Mouse (Mus musculus) spleen, embryonic (tissue): ENCODE results near the gene Acox1.

Source experiments
- CTCF ChIA-PET: fragments of 350-600 bp; sonication (Branson Sonifier 250); formaldehyde crosslinking; loops from one replicate; lab custom pipeline; 2022; lab: Charles Lee

Gene Acox1

DNA sequence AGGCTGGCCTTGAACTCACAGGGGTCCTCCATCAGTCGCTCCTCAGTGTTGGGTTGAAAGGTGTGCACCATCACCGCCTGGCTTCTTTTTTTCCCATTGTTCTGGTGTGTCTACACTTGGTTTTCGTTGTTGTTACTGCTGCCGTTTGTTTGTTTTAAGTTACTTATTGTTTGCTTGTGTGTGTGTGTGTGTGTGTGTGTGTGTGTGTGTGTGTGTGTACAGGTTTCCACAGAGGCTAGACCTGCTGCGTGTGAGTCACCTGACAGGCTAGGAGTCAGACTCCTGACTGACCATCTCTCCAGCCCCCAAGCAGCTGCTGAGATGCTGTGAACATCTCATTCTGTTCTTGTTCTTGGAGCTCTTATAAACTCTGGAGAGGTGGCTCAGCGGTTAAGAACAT is 14.0 kb upstream of the Acox1 start:
- CTCF ChIA-PET, result no interaction called here

DNA sequence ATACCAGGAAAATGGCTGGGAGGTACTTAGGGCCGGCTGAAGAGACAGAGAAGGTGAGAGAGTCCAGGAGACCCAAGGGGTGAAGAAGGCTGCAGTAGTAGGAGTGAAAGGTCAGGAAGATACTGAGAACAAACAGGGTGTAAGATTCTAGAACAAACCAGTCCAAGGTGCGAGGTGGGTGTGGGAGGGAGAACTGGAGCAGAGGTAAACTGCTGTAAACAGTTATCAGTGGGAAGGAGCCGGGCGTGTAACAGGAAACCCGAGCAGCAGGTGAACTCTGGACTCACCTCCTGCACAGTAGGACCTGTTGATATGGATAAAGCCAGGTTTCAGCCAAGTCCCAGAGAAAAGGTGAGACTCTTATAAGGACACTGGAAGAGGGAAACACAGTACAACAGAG is 11.9 kb upstream of the Acox1 start:
- CTCF ChIA-PET, result interaction anchor here (0.7 kb wide), 1 partner anchor 39 kb away, joined by 3 read pairs; no protein-coding TSS in a partner anchor

DNA sequence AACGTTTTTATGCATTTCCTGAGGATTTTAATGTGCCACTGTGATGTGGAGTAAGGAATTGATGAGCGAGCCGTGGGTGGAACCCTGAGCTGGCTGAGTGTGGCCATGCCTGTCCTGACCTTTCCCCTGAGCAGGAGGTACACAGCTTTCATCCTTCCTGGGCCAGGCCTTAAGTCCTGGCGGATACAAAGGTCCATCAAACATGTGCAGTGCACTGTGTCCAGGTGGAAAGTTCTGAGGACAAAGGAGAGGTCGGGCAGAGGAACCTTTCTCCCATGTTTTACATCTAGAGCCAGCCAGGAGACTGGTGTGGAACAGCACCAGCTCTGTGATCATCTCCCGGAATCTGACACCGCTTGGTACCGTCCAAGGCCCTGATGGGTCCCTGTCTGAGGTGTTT is 10.4 kb upstream of the Acox1 start:
- CTCF ChIA-PET, result no interaction called here

DNA sequence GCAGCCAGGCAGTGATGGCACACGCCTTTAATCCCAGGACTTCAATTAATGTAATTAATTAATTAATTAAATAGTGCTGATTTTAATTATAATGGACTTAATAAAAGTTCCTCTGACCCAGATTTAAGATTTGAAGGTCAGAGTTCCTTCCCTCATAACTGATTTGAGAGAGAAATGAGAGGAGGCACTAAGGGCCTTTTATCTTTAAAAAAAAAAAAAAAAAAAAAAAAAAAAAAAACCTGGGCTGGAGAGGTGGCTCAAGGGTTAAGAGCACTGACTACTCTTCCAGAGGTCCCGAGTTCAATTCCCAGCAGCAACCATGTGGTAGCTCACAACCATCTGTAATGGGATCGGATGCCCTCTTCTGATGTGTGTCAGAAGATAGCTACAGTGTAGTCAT is 9.8 kb upstream of the Acox1 start:
- CTCF ChIA-PET, result no interaction called here

DNA sequence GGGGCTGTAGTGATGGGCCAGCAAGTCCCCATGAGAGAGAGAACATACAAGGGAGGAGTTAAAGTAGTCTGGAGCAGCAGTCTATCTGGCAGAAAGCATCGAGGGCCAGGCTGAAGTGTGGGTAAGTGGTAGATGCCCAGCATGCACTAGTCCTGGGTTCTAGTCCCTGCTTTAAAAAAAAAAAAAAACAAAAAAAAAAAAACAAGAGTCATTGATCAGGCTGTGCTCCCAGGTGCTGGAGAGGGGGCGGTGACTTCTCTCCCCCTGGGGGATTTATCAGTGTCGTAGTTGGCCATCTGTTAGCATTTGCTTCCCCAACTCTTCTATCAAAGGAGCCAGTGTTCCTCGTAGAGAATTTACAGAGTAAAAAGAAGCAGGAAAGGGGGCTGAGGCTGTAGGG is 7.8 kb upstream of the Acox1 start:
- CTCF ChIA-PET, result no interaction called here

DNA sequence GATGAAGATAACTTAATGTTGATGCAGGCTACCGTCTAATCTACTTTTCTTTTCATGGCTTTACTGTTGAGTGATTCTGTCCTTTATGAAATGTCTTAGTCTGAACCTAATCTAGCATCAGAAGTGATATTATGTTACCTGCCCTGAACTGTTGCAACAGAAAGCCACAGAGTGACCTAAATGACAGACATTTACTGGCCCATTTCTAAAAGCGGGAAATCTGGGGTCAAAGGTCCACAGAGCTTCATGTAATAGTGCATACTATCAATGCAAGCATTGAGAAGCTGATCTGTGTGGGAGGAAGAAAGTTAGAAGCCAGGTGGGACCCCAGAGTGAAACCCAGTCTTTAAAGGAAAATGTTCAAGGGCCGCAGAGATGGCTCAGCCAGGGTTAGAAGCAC is 4.3 kb upstream of the Acox1 start:
- CTCF ChIA-PET, result interaction anchor here (0.7 kb wide), 1 partner anchor 194 kb away, joined by 3 read pairs; no protein-coding TSS in a partner anchor

DNA sequence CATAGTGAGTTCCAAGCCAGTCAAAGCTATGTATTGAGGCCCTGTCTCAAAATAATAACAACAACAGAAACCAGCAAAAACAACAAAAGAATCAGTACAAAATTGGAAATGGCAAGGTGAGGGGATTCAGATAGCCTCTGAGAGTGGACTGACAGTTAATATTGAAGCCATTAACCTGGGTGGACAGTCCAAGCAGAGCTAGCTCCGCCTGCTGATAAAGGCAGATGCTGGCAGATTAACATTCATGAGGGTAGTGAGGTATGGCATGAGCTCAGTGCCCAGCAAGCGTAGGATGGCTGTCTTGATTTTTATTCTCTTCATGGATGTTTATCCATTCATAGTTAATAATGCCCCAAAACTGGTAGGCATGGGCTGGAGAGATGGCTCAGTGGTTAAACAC is 2.3 kb upstream of the Acox1 start:
- CTCF ChIA-PET, result no interaction called here

DNA sequence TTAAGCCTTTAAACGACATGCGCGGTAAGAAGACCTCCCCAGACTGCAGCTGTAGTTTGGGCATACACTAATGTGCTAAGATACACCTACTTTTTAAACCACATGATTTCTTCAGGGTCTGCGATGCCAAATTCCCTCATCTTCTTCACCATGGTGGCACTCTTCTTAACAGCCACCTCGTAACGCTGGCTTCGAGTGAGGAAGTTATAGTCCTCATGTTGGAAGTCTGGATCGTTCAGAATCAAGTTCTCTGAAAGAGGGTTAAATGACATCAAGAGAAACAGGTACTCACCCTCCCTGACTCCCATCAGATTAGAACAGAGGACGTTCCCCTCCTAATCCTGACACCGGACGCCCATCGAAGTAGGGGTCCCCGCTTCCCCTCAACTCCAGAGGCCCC is 713 bp downstream of the Acox1 start:
- CTCF ChIA-PET, result no interaction called here

DNA sequence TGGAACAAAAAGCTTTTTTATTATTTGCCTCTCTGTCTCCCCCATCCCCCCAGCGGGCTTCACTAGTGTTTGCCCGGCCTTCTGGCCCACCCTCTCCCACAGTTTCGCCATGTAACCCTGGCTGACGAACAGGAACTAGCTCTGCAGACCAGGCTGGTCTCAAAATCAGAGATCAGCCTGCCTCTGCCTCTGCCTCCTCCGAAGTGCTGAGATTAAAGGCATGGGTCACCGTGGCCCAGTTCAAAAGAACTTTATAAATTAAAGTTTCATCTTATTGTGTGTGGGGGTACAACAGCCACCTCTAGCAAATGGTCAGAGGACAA is 1.3 kb downstream of the Acox1 start:
- CTCF ChIA-PET, result no interaction called here

DNA sequence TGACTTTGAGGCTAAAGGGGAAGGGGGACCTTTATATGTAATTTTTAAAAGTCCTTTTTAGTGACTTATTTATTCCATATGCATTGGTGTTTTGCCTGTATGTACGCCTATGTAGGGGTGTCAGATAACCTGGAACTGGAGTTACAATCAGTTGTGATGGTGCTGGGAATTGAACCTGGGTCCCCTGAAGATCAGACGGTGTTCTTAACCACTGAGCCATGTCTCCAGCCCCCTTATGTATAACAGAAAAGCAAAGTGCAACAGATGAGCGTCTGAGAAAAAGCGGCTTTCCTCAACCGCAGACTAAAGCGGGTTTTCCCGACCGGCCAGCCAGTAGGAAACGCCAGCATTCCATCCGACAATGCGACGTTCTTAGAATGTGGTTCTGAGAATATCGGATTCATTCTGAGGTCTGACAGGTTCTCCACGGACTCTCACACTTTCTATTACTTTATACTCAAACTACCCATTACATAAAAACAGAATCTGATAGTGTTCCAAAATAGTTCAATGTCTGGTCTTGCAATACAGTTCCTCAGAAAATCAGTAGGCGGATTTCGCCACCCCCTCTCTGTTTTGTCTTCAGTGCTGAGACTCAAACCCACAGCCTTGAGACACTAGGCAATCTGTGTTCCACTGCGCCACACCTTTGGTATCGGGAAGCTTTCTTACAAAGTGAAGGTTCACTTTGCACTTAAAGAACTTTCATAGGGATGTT is 1.8 kb downstream of the Acox1 start:
- CTCF ChIA-PET, result no interaction called here

DNA sequence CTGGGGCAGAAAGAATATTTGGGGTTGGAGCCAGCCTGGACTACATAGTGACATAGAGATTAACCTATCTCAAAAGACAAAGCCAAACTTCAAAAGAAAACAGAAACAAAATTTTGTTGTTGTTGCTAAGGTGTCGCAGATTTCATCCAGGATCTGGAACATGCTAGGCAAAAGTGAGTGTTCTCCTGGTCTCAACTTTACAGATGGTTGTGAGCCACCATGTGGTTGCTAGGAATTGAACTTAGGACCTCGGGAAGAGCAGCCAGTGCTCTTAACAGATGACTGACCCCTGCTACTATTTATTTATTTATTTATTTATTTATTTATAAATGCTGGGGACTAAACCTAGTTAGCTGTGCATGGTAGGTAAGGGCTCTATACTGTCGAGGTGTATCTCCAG is 2.5 kb downstream of the Acox1 start:
- CTCF ChIA-PET, result no interaction called here

DNA sequence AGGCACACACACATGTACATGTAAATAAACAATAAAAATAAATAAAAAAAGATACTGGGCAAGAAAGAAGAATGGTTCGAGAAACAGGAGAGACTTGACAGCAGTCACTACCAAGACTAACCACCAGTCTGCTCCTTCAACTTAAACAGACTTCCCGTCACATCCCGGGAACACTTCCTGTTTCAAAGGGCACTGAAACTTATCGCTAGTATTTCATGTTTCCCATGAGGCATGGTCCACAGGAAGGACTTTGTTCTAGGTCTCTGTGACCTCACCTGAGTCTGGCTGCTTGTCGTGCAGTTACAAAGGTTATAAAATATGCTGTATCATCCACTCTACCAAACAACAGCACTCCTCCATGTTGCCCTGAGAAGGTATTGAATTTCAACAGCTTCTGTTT is 3.6 kb downstream of the Acox1 start:
- CTCF ChIA-PET, result no interaction called here

DNA sequence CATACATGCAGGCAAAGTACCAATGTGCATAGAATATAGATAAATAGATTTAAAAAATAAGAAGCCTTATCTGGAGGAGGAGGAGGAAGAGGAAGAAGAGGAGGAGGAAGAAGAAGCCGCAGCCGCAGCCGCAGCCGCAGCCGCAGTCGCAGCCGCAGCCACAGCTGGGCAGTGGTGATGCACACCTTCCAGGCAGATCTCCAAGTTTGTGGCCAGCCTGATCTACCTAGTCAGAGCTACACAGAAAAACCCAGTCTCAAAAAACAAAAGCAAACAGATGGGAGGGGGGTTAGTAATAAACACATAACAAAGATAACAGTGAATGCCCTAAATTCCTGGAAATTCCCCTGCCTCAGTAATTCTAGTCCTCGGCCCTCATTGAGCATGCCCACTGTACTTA is 4.2 kb downstream of the Acox1 start:
- CTCF ChIA-PET, result interaction anchor here (0.7 kb wide), 1 partner anchor 60 kb away, joined by 5 read pairs; no protein-coding TSS in a partner anchor

DNA sequence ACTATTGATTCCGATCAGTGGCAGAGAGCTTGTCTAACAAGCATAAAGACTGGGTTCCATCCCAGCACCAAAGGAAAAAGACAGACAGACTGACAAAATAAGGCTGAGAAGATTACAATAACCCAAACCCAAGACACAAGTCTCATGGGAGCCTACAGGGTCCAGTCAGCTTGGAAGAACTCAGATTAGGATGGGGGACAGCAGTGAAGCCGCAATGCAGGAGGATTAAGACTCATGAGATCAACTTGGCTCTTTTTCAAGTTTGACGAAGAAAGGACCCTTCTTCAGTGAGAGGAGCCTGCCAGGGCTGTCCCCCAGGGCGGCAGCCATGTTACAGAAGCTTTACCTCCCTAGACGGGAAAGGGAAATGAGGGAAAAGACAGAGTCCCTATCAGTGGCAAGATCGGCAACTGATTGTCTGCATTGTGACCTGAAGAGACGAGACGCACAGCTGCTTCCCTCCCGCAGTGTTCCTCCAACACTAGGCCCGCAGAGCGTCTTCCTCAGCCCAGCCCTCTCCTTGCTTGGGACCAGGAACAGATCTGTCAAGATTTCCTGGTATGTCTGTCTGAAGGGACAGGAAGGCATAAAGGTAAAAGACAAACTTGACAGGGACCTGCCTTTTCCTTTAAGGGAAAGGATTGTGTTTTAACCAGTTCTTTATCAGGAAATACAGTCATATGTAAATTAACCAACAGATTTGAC is 11.5 kb downstream of the Acox1 start:
- CTCF ChIA-PET, result no interaction called here

DNA sequence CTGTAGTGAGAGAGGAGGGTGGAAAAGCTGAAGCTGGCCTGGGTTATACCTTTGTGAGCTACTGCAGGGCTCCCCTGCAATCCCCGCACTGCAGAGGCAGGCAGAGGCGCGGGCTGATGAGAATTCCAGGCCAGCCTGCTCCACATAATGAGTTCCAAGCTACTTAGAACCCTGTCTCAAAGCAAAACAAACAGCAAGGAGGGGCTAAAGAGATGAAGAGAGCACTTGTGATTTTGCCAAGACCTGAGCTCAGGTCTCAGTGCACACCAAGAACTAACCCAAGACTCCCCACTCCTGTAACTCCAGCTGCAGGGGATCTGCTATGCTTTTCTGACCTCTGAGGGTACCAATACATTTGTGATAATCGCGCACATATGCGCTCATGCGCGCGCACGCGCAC is 12.5 kb downstream of the Acox1 start:
- CTCF ChIA-PET, result no interaction called here

DNA sequence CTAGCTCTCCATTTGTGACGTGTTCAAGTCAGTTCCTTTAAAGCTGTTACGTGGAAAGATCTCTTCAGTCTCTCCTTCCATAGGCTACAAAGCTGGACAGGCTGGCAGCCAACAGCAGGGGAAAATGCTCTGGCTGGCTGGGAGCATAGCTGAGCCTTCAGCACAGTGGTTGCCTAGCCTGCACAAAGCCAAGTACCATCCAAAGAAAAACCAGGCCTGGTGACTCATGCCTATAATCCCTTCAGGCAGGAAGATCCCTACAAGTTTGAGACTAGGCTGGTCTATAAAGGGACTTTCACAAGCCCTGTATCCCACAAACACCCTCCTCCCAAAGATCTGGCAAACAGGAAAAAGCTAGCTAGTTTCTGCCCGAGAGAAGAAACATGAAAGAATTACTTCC is 13.0 kb downstream of the Acox1 start:
- CTCF ChIA-PET, result no interaction called here

DNA sequence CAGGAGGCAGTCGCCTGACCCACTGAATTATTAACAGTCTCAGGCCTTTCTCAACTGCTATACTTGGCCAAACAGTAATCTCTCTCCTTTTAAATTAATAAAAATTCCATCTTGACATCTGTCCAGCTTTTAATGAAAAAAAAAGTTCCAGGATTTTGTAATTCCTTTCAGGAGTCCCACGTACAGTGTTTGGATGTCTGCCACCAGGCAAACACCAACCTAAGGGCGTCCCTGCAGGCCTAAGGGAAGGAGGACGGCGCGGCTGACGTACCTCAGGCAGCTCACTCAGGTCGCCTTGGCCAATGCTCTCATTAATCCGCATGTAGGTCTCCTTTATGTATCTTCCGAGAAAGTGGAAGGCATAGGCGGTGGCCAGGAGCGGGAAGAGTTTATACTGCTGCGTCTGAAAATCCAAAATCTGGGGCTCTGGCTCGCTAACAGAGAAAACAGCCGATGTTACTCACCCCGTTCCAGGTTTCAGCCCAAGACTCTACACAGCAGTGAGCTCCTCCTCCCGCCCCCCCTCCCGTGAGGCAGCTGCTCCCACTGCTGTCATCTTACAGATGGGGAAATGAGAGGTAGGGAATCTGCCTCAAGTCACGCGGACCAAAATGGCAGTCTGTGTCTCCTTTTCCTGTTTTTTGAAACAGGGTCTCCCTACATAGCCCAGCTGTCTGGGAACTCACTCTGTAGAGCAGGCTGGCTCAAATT is 20.3 kb downstream of the Acox1 start:
- CTCF ChIA-PET, result no interaction called here

DNA sequence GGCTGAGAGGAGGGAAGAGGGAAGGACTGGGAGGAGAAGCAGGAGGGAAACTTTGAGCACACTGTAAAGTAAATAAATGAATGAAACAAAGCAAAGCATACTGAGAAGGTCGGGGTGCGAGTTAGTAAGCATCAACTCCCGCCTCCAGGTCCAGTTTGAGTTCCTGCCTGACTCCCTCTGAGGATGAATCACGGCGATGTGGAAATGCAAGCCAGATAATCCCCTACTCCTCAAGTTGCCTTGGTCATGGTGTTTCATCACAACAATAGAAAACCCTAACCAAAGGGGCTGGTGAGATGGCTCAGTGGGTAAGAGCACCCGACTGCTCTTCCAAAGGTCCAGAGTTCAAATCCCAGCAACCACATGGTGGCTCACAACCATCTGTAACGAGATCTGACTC is 22.8 kb downstream of the Acox1 start:
- CTCF ChIA-PET, result interaction anchor here (0.7 kb wide), 1 partner anchor 302 kb away, joined by 4 read pairs; no protein-coding TSS in a partner anchor

DNA sequence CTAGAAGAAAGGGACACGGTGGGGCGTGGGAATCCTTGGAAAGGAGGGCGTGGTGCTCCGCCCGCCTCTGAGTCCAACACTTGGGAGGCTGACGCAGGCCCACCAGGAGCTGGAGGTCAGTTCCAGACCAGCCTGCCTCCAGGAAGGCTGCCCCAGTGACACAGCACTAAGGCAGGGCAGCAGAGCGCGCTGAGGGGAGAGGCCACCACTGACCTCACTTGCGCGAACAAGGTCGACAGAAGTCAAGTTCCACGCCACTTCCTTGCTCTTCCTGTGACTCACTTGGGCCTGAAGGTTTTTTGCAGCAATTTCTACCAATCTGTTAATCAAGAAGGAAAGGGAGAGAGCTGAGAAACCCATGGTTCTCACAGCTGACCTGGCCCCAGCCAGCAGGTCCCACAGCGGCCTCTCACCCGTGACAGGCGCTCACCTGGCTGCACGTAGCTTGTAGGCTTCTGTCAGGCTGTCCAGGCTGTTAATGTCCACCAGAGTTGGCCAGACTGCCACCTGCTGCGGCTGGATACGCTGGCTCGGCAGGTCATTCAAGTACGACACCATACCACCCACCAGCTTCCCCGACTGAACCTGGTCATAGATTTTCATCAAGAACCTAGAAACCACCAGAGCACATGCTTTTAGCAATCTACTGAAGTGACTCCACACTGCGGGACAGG is 23.9 kb downstream of the Acox1 start:
- CTCF ChIA-PET, result no interaction called here

DNA sequence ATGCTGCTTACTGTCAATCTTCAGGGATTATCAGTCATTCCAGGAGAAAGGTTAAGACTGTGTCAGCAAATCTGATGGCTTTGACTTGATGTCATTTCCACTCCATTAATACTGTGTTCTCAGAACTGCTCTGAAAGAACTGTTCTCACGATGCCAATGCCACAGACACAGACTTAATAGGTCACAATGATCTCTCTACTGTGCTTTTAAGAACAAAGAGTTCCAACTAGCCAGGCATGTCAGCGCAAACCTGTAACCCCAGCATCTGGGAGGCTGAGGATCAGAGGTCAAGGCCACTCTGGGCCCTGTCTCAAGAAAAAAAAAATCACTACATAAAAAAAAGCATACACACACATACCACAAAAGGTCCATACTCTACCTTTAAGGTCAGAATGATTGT is 26.9 kb downstream of the Acox1 start:
- CTCF ChIA-PET, result no interaction called here

DNA sequence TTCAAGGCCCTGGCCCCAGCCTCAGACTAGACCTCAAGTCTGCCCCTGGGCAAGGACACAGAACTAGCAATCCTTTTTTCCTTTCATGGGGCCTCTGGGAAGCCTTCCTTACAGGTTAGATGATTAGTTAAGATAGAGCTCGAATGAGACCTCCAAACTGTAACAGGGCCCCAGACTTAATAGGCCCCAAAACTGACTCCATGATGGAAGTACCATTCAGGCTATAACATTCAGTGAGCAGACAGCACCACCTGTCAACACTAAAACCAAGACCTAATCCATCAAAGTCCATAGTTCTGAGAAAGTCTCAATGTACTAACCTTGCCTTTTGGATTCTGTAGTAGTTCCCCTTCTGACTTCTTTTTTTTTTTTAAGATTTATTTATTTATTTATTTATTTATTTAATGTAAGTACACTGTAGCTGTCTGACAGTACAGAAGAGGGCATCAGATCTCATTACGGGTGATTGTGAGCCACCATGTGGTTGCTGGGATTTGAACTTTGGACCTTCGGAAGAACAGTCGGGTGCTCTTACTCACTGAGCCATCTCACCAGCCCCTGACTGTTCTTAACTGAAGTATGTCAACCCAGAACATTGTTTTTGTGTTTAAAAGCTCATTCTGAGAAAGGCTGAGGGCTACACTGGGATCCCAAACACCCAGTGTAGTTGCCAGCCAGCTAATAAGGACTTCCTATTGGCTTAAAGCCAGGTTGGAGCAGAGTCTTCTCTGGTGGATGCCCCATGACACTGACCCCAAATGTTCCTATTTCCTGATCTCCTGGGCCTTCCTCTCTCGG is 28.6 kb downstream of the Acox1 start:
- CTCF ChIA-PET, result no interaction called here
